Mouse (Mus musculus) effector memory CD4-positive, alpha-beta T cell, adult 7 months (primary cell): Measurements from ENCODE around the gene Cdc45. TPM values are rescaled to one million over a fixed set of nuclear protein-coding genes. Genes with fewer than 3 reads are reported as not detected.

Experiments
- polyA plus RNA-seq: library from polyadenylated mRNA; unstranded; fragments of 100-300 nt; shearing (Covaris generic); gene quantifications from one replicate; pipeline ENCODE4 v1.2.1, GENCODE M21; 2017

The Cdc45 gene
- 4.5 TPM for polyA plus RNA-seq

GRCm38 (mm10) chr16:18811468-18812384 is at the start of gene Cdc45, which contains the start of gene Ufd1:
Gene Cdc45 (minus strand): TSS chr16:18811987.
Gene Ufd1 (plus strand): TSS chr16:18811779.

GRCm38 (mm10) chr16:18836468-18837208 is 24.9 kb upstream of the Cdc45 start, which contains the start of the genes 2510002D24Rik and Gm28539:
Gene 2510002D24Rik (plus strand): TSS chr16:18836578.
Gene Gm28539 (plus strand): TSS chr16:18836584.

GRCm38 (mm10) chr16:18776556-18777100 is 35.2 kb downstream of the Cdc45 start, which contains the start of gene Cldn5:
Gene Cldn5 (plus strand): TSS chr16:18776847.

Other genes with a start within 250 kb of the Cdc45 start
- gene Tbx1, start 221.3 kb downstream of the Cdc45 start, polyA plus RNA-seq = not detected
- not detected for gene Gp1bb, start 189.6 kb downstream of the Cdc45 start, polyA plus RNA-seq
- gene Gm49601, start 185.6 kb downstream of the Cdc45 start, polyA plus RNA-seq = not detected
- 0.45 TPM for gene Sept5, start 182.0 kb downstream of the Cdc45 start, polyA plus RNA-seq
- gene Cldn5, start 35.1 kb downstream of the Cdc45 start, polyA plus RNA-seq = not detected
- 113 TPM for gene Ufd1, start 208 bp downstream of the Cdc45 start, polyA plus RNA-seq
- 67.3 TPM for gene 2510002D24Rik, start 24.6 kb upstream of the Cdc45 start, polyA plus RNA-seq
- gene Gm28539, start 24.6 kb upstream of the Cdc45 start, polyA plus RNA-seq = not detected
- 44.6 TPM for gene Mrpl40, start 64.9 kb upstream of the Cdc45 start, polyA plus RNA-seq
- gene Hira, start 65.0 kb upstream of the Cdc45 start, polyA plus RNA-seq = 18.1 TPM